In genomic region chr3:96160222-96160802, GRCm38 (mm10) we compare ENCODE assay signal across 8 mouse cellular contexts. TPM values are rescaled to one million over a fixed set of nuclear protein-coding genes. Genes with fewer than 3 reads are reported as not detected.
DNase-seq lines count a peak whose midpoint lies in the region; ATAC-seq and TF ChIP-seq lines count a peak whose summit lies in the region.

No protein-coding gene starts in this region.

- CTCF ChIA-PET in Patski (lab: Charles Lee): interaction anchor here (0.9 to 4.3 kb wide), 15 partner anchors 9 to 99 kb away, joined by 3 to 26 read pairs (median 5); partner anchors contain the start of genes Bola1, Hist2h2ab and Sf3b4

- intact Hi-C loops in left cerebral cortex, postnatal 36 days (cut with DNase I): no loop called here

- peak overlapping the region; percentile 89 for H3K4me2 ChIP-seq in forebrain, embryonic 13.5 days
- H3K4me2 ChIP-seq in hindbrain, embryonic 14.5 days (replicated peaks): peak overlapping the region; percentile 74; the same call in 1 of the 2 replicates
- H3K4me2 ChIP-seq in midbrain, embryonic 11.5 days: peak overlapping the region; percentile 63; the same call in 1 of the 2 replicates

- POLR2A ChIA-PET in Patski (lab: Charles Lee): interaction anchor here (0.7 to 5.0 kb wide), 9 partner anchors 13 to 102 kb away, joined by 3 to 49 read pairs (median 7); partner anchors contain the start of genes Bola1, Hist2h2ab, Otud7b and Sf3b4

- ATAC-seq in cerebellum, adult (ENCODE audit: insufficient number of reproducible peaks, low FRiP score, low TSS enrichment): peak; percentile 27; the same call in 1 of the 2 replicates
- ATAC-seq in Patski: peak; percentile 83
- ATAC-seq in forebrain, embryonic 13.5 days: no peak
- no peak for ATAC-seq in hindbrain, embryonic 14.5 days (ENCODE audit: low FRiP score)
- ATAC-seq in midbrain, embryonic 11.5 days (ENCODE audit: low FRiP score): no peak

- WGBS in forebrain, embryonic 13.5 days: 58% methylated on average over 4 of the region's 4 CpGs
- WGBS in hindbrain, embryonic 14.5 days: 62% methylated on average over 4 of the region's 4 CpGs
- 60% methylated on average over 4 of the region's 4 CpGs for WGBS in midbrain, embryonic 11.5 days

- H3K9me3 ChIP-seq in forebrain, embryonic 13.5 days (replicated peaks): no peaks in the 10 kb centered on the region
- H3K9me3 ChIP-seq in hindbrain, embryonic 14.5 days (ENCODE audit: control insufficient read depth, low read length): no peaks in the 10 kb centered on the region
- no peaks in the 10 kb centered on the region for H3K9me3 ChIP-seq in midbrain, embryonic 11.5 days (ENCODE audit: control insufficient read depth, low read length)

- H3K27me3 ChIP-seq in Patski: no peaks in the 10 kb centered on the region
- H3K27me3 ChIP-seq in forebrain, embryonic 13.5 days: no peaks in the 10 kb centered on the region
- no peaks in the 10 kb centered on the region for H3K27me3 ChIP-seq in hindbrain, embryonic 14.5 days (ENCODE audit: control insufficient read depth, insufficient read depth, low read length)
- no peaks in the 10 kb centered on the region for H3K27me3 ChIP-seq in midbrain, embryonic 11.5 days (ENCODE audit: control insufficient read depth, insufficient read depth, low read length)

- DNase-seq in cerebellum, adult 8-10 months: no peak
- DNase-seq in Patski (ENCODE audit: low read depth, low spot score): peak; percentile 86
- DNase-seq in hindbrain, embryonic 14.5 days (ENCODE audit: low spot score): no peak
- DNase-seq in left cerebral cortex, postnatal 36 days (ENCODE audit: low spot score in 2 of 2): peak; percentile 57 to 61
- DNase-seq in midbrain, embryonic 11.5 days (ENCODE audit: low spot score, missing footprints): no peak
- DNase-seq in natural killer cell, adult 2 months (ENCODE audit: low spot score in 2 of 2): no peak

- TF ChIP-seq CTCF in Patski (IDR thresholded peaks at IDR 0.05): no peak

- no peak overlapping the region for H3K4me3 ChIP-seq in forebrain, embryonic 13.5 days
- H3K4me3 ChIP-seq in hindbrain, embryonic 14.5 days (replicated peaks; ENCODE audit: low read length): no peak overlapping the region
- H3K4me3 ChIP-seq in midbrain, embryonic 11.5 days (ENCODE audit: low read depth, low read length): no peak overlapping the region

- peaks cover 7% of the 10 kb centered on the region for H3K36me3 ChIP-seq in forebrain, embryonic 13.5 days (ENCODE audit: poor library complexity, severe bottlenecking)
- H3K36me3 ChIP-seq in hindbrain, embryonic 14.5 days (replicated peaks; ENCODE audit: control insufficient read depth, insufficient read depth): peaks cover 4% of the 10 kb centered on the region
- no peaks in the 10 kb centered on the region for H3K36me3 ChIP-seq in midbrain, embryonic 11.5 days (ENCODE audit: control insufficient read depth, insufficient read depth, low read length)

- no peak overlapping the region for H3K27ac ChIP-seq in forebrain, embryonic 13.5 days
- no peak overlapping the region for H3K27ac ChIP-seq in hindbrain, embryonic 14.5 days
- no peak overlapping the region for H3K27ac ChIP-seq in midbrain, embryonic 11.5 days (ENCODE audit: low read depth, low read length)

- peaks cover 26% of the 10 kb centered on the region for H3K4me1 ChIP-seq in forebrain, embryonic 13.5 days
- H3K4me1 ChIP-seq in hindbrain, embryonic 14.5 days (replicated peaks; ENCODE audit: control insufficient read depth, insufficient read depth, low read length): peaks cover 16% of the 10 kb centered on the region
- peaks cover 20% of the 10 kb centered on the region for H3K4me1 ChIP-seq in midbrain, embryonic 11.5 days (ENCODE audit: control insufficient read depth, insufficient read depth, low read length)

- 0 out of 2 replicates have a peak overlapping the region, but pooled peaks have one; percentile 65 for H3K9ac ChIP-seq in forebrain, embryonic 13.5 days
- H3K9ac ChIP-seq in hindbrain, embryonic 14.5 days: no peak overlapping the region
- H3K9ac ChIP-seq in midbrain, embryonic 11.5 days (ENCODE audit: low read length): no peak overlapping the region

- in situ Hi-C loops in Patski (cut with MboI; ENCODE audit: low pct_unique_long_range_greater_than_20kb): loop anchor here (10.0 kb wide), 1 partner anchor 496 kb away; no protein-coding TSS in a partner anchor

RNA-seq across cellular contexts. Expression of gene Mtmr11, which starts 1.5 kb away (rescaled TPM):
- polyA plus RNA-seq in Patski (2021): 104 TPM
- 9.0 and 12.9 TPM in 2 replicates for polyA plus RNA-seq in forebrain, embryonic 13.5 days (2015; fragmentation: Nextera tagmentation; extraction: Ambion mirVana)
- 10.1 and 11.6 TPM in 2 replicates for polyA plus RNA-seq in hindbrain, embryonic 14.5 days (2014; fragmentation: Nextera tagmentation; extraction: Ambion mirVana)
- 1 to 10 TPM; 5.7 to 6.7 TPM for total RNA-seq in left cerebral cortex, postnatal 36 days (2021)
- 10.5 and 12.8 TPM in 2 replicates for polyA plus RNA-seq in midbrain, embryonic 11.5 days (2014; fragmentation: Nextera tagmentation; extraction: Ambion mirVana)

RNA-seq across cellular contexts. Expression of gene Sf3b4, which starts 11.8 kb away (rescaled TPM):
- 119 TPM for polyA plus RNA-seq in Patski (2021)
- 161 and 181 TPM in 2 replicates for polyA plus RNA-seq in forebrain, embryonic 13.5 days (2015; fragmentation: Nextera tagmentation; extraction: Ambion mirVana)
- 135 and 151 TPM in 2 replicates for polyA plus RNA-seq in hindbrain, embryonic 14.5 days (2014; fragmentation: Nextera tagmentation; extraction: Ambion mirVana)
- 10 to 100 TPM; 40.7 to 42.9 TPM for total RNA-seq in left cerebral cortex, postnatal 36 days (2021)
- 187 and 216 TPM in 2 replicates for polyA plus RNA-seq in midbrain, embryonic 11.5 days (2014; fragmentation: Nextera tagmentation; extraction: Ambion mirVana)

RNA-seq across cellular contexts. Expression of gene Sv2a, which starts 20.6 kb away (rescaled TPM):
- 13.8 TPM for polyA plus RNA-seq in Patski (2021)
- 29.3 and 37.9 TPM in 2 replicates for polyA plus RNA-seq in forebrain, embryonic 13.5 days (2015; fragmentation: Nextera tagmentation; extraction: Ambion mirVana)
- 95.7 and 111 TPM in 2 replicates for polyA plus RNA-seq in hindbrain, embryonic 14.5 days (2014; fragmentation: Nextera tagmentation; extraction: Ambion mirVana)
- 100 to 1,000 TPM; 399 to 446 TPM for total RNA-seq in left cerebral cortex, postnatal 36 days (2021)
- 9.4 and 10.3 TPM in 2 replicates for polyA plus RNA-seq in midbrain, embryonic 11.5 days (2014; fragmentation: Nextera tagmentation; extraction: Ambion mirVana)

RNA-seq across cellular contexts. Expression of gene Otud7b, which starts 56.0 kb away (rescaled TPM):
- 45.3 TPM for polyA plus RNA-seq in Patski (2021)
- 11.9 and 12.4 TPM in 2 replicates for polyA plus RNA-seq in forebrain, embryonic 13.5 days (2015; fragmentation: Nextera tagmentation; extraction: Ambion mirVana)
- 7.1 and 7.9 TPM in 2 replicates for polyA plus RNA-seq in hindbrain, embryonic 14.5 days (2014; fragmentation: Nextera tagmentation; extraction: Ambion mirVana)
- total RNA-seq in left cerebral cortex, postnatal 36 days (2021): 10 to 100 TPM; 28.8 to 32.0 TPM
- polyA plus RNA-seq in midbrain, embryonic 11.5 days (2014; fragmentation: Nextera tagmentation; extraction: Ambion mirVana): 8.8 and 9.4 TPM in 2 replicates

RNA-seq across cellular contexts. Expression of gene Bola1, which starts 59.2 kb away (rescaled TPM):
- 55.3 TPM for polyA plus RNA-seq in Patski (2021)
- 82.2 and 86.6 TPM in 2 replicates for polyA plus RNA-seq in forebrain, embryonic 13.5 days (2015; fragmentation: Nextera tagmentation; extraction: Ambion mirVana)
- 57.0 and 72.4 TPM in 2 replicates for polyA plus RNA-seq in hindbrain, embryonic 14.5 days (2014; fragmentation: Nextera tagmentation; extraction: Ambion mirVana)
- 10 to 100 TPM; 13.3 to 19.4 TPM for total RNA-seq in left cerebral cortex, postnatal 36 days (2021)
- 70.4 and 83.9 TPM in 2 replicates for polyA plus RNA-seq in midbrain, embryonic 11.5 days (2014; fragmentation: Nextera tagmentation; extraction: Ambion mirVana)

Comparison
In these comparisons a context has a peak if more than half of its experiments do, and no peak if none do; other contexts are left out.
1. ATAC-seq: peak in cerebellum, adult (single experiment) and Patski (single experiment); none in forebrain, embryonic 13.5 days (single experiment), hindbrain, embryonic 14.5 days (single experiment) and midbrain, embryonic 11.5 days (single experiment).
2. DNase-seq: peak in Patski (single experiment) and left cerebral cortex, postnatal 36 days (2 of 2); none in cerebellum, adult 8-10 months (single experiment), hindbrain, embryonic 14.5 days (single experiment), midbrain, embryonic 11.5 days (single experiment) and natural killer cell, adult 2 months (0 of 2).
3. Peak in every context shown above with its lines, with median percentiles within 50 percentile points of each other: H3K4me2 ChIP-seq.